Mouse (Mus musculus) left cerebral cortex, adult 18-20 months (tissue): ENCODE measurements around the gene Glis3. TPM values are rescaled to one million over a fixed set of nuclear protein-coding genes. Genes with fewer than 3 reads are reported as not detected.

Experiments used
- DNase-seq, 2 experiments: peaks; one replicate each; pipeline ENCODE4 v3.0.0; 2021 to 2022; ENCODE audit warnings: low spot score in 2 of 2, mixed read lengths in 1 of 2
- total RNA-seq, 2 experiments: library from RNA; stranded (reverse); gene quantifications; 2 replicates each; pipeline ENCODE4 v1.2.3; 2021

Glis3 gene
- total RNA-seq, 2 experiments from 2014 or later: 7.3 to 7.5 TPM

DNA sequence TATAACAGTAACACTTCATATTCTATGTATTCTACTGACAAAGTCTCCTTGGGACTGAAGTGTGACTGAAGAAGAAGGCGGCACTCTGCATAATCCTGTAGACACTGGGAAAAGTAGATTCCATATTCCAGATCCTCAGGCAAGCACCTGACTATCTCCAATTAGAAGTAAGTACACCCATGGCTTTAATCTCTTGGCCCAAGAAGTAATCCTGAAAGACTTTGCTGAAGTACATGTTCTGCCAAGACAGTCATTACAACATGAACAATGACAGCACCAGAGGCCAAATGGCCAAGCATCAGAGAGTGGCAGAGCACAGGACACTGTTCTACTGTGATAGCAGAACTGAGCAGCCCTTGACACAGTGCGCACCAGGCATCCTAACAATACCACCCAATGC, 414.1 kb downstream of the Glis3 start:
- DNase-seq: no peak

DNA sequence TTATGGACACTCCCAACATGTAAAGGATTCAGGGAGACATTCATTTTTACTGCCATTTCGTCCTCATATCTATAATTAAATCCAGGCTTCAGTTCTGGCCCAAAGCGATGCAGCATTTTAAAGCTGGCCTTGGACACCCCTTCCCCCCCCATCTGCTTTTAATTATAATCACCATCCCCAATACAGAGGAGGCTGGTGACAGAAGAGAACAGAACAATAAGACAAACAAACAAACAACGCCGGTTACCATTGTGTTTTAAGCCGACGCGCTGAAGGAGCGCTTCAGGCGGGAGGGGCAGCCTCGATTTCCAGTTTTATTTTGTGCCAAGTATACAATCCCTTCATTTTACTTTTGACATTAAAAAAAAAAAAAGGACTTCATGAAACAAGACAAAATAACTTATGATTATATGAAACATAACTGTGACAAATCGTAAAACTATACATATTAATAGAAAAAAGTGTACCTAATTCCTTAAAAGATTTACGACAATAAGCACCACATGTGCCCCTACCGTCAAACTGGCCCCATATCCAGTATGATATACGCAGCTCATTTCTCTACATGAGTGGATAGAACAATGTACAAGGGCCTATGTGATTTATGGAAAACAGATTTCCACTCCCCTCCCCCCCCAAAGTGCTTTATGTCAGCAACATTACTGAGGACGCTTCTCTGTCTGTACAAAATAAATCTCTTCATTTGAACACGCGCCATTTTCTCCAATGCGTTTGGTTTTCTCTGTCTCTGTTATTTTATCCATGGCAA, 420.8 kb downstream of the Glis3 start:
- no peak for DNase-seq

DNA sequence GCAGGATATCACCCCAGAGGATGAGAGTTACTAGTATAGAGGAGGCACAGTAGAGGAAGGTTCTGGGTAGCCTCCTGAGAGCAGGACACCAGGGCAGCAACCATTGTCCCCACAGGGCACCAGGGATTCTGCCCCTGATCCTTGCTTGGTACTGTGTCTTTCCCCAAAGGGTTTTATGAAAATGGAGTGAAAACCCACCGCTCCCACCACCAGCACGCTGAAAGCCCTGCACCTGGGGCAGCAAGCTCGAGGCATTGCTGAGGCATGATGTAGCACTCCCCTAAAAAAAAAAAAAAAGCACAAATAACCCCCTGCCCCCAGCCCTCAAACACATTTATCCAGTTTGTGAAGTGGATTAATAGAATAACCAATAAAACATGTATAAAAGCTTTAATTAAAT, 421.4 kb downstream of the Glis3 start:
- no peak for DNase-seq

DNA sequence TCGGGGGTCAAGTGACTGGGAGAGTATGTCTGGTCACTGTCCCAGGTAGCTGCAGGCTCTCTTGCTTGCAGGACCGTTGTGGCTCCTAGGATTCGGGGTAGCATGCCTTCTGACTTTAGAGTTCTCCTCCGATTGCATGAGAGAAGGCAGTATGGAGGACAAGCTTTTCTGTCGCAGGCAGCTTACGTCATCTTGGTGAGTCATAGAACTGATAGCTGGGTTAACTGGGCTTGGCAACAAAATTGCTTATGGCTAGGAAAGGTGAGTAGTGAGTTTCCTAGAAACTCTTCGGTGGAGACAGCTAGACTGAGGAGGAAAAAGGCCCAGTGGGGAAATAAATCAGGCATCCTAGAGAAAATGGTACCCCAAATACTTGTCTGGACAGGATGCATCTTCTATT, 432.5 kb downstream of the Glis3 start:
- no peak for DNase-seq

DNA sequence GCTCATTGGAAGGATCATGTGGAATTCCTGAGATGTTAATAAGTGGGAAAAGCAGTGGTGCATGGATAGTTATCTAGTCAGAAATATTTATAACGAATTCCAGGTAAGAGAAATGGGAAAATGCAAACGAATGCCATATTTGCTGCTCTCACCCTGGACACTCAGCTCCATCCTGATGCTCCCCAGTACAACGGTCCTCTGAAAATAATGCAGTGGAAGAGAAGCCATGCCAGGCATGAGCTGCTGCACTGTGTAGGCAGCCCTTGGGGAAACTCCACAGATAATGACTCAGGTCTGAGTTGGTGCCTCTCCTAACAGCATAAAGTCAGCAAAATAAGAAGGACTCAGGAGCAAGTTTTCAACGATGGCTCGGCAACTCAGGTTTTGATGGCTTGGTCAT, 433.7 kb downstream of the Glis3 start:
- DNase-seq: no peak

DNA sequence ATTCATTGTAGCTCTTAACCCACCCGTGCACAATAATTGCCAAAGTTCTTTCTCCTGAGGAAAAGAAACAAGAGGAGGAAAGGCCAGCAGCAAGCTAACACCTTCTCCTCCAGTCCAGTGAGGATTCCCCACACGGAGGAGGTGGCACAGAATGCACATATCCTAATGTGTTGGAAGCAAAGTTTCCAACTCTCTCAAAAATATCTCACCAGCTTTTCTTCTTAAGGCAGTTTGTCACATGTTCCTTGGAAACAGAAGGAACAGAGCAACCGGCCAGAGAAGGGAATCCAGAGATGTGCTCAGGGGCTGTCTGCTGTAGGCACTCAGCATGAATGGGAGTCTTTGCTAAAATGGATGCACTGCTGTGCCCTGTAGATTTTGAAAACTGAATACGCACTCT, 441.8 kb downstream of the Glis3 start:
- peak; percentile 3 to 14 for DNase-seq

- DNase-seq: no peak
Measured at GRCm38 (mm10) chr19:28237621-28238020, 442.3 kb downstream of the Glis3 start.

DNA sequence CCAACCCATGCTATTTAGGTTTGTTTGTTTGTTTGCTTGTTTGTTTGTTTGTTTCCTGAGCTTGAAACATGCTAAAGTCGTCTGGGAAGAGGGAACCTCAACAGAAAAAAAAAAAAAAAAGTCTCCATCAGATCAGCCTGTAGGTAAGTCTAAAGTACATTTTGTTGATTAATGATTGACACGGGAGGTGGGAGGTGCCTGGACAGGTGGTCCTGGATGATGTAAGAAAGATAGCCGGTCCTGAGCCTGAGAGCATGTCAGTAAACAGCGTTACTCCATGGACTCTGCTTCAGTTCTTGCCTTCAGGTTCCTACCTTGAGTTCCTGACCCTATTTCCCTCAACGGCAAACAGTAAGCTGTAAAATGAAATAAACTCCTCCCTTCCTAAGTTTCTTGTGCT, 444.3 kb downstream of the Glis3 start:
- no peak for DNase-seq

DNA sequence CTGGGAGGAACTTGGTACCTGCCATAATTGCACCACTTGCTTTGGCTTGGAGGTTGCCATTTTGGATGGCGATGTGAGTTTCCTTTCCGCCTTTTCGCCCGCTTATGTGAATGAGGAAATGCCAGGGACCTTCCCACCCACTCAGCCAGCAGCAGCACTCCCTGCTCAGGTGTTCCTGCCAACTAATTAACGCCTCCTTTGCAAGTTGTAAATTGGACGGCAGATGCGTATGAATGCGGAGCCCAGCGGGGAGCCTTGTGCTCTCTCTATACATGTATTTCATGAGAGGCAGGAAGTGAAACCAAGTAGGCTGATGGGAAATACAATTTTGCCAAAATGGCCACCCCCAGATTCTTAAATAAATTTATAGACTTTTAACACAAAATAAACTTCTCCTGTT, 444.8 kb downstream of the Glis3 start:
- DNase-seq: no peak

DNA sequence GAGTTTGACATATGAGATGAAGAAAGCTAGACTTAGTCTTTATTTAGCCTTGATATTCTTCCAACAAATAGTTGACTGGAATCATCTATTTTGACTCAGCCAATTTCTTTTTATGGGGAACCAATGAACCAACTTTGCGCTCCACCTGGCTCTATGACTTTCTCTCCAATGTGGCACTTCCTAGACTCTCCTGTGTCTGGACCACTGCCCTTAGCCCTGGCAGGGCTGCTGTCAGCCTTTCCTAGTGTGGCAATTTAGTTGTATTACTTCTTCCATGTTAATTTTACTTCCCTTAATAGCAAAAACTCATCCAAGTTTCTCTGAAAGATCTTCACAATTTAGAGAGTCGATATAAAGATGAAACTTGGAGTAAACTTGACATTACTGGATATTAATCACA, 445.2 kb downstream of the Glis3 start:
- DNase-seq: no peak

GRCm38 (mm10) chr19:28231511-28231910, 448.4 kb downstream of the Glis3 start:
- DNase-seq: no peak

GRCm38 (mm10) chr19:28227526-28227925, 452.4 kb downstream of the Glis3 start:
- no peak for DNase-seq

- no peak for DNase-seq
Measured at GRCm38 (mm10) chr19:28225651-28226050, 454.2 kb downstream of the Glis3 start.

DNA sequence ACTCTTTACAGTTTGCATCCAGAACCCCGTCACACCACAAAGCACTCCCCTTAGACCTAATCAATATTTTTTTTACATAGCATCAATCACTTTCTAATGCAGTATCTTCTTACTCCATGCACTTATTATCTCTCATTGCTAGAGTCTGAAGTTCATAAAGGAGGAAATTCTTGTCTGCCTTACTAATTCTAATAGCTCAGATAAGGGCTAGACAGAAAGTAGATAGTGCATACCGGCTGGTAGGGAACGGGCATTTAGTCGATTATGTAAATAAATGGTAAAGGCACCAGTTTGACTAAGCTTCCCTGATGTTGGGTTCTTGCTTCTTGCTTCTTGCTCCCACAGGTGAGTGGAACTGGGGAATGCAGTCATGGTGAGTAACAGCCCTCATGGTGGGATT, 468.2 kb downstream of the Glis3 start:
- DNase-seq: no peak

Other genes starting within 250 kb of the Glis3 start
- 100 to 1,000 TPM in 1 of 2 experiments, 10 to 100 TPM in 1; 99.8 to 102 TPM for gene Slc1a1, start 155.0 kb upstream of the Glis3 start, total RNA-seq